12 mouse cellular contexts compared by ENCODE assay signal in the genomic region with DNA sequence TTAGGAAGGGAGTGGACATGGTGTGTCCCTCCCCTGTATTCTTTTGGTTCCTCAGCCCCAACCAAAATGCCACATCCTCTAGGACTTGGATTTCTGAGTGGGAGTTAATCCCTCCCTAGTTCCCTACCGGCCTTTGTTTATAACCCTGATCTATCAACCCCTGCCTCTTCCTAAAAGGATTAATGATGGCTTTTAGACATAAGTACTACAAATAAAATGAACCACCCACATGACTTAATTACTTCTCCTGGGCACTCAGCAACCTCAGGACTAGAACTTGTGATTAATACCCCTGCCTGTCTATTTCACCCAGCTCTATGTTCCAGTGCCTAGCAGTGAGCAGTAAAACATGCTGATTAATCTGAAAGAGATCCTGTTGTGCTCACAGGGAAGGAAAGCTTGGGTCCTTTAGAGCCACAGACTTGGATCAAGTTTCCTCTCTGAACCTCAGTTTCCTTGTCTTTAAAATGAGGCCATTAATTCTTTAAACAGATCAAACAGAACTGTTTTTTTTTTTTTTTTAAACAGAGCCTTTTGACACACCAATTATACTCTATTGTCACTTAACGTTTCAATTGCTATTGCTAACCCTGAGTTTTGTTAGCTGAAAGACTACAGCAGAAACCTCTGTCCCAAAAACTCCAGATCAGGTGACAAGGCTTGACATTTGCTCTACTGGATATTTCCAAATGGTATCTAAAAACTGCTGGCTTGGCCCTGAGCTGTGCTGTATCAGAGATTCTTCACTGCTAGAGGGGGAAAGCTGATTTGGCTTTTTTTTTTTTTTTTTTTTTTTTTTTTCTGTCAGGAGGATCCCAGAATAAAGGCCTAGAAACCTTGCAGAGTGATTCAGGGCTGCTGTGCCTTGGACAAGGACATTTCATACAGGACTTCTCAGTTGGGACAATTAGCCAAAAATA. TPM values are rescaled to one million over a fixed set of nuclear protein-coding genes. Genes with fewer than 3 reads are reported as not detected.
DNase-seq lines count a peak whose midpoint lies in the region; ATAC-seq and TF ChIP-seq lines count a peak whose summit lies in the region.
"Had no signal": no experiment of that assay in that cellular context is flagged by ENCODE, and none has a peak within 500 bp of the region (broad histone marks: within the 10 kb centered on the region; RNA-seq: fewer than 3 reads in every experiment).

No protein-coding gene starts in this region.

- H3K4me3 ChIP-seq in gastrocnemius, adult 2 months: no peak overlapping the region
- no peak overlapping the region for H3K4me3 ChIP-seq in embryonic facial prominence, embryonic 11.5 days (ENCODE audit: low read depth, low read length)
- H3K4me3 ChIP-seq in myocyte: no peak overlapping the region

- no peak for TF ChIP-seq CTCF in gastrocnemius, adult 2 months (IDR thresholded peaks at IDR 0.05)

- H3K36me3 ChIP-seq in embryonic facial prominence, embryonic 11.5 days (replicated peaks; ENCODE audit: control insufficient read depth, insufficient read depth, low read depth, low read length): no peaks in the 10 kb centered on the region
- H3K36me3 ChIP-seq in myocyte (ENCODE audit: control insufficient read depth, insufficient read depth): no peaks in the 10 kb centered on the region

- H3K4me1 ChIP-seq in embryonic facial prominence, embryonic 11.5 days (ENCODE audit: control insufficient read depth, insufficient read depth, low read length): no peaks in the 10 kb centered on the region

- peaks cover 3% of the 10 kb centered on the region for H3K79me2 ChIP-seq in myocyte (ENCODE audit: control insufficient read depth, insufficient read depth)

- no peak overlapping the region for H3K4me2 ChIP-seq in embryonic facial prominence, embryonic 11.5 days (ENCODE audit: low read depth, low read length)
- peak overlapping the region; percentile 99 for H3K4me2 ChIP-seq in myocyte (ENCODE audit: low read depth)

- WGBS in embryonic facial prominence, embryonic 11.5 days: 8% methylated on average over 2 of the region's 2 CpGs

- ATAC-seq in embryonic facial prominence, embryonic 11.5 days (replicated peaks; ENCODE audit: insufficient number of reproducible peaks, low FRiP score, low TSS enrichment, low read depth): no peak
- ATAC-seq: activated CD4-positive, CD25-positive, alpha-beta regulatory T cell, adult 4 months had no signal

- H3K27me3 ChIP-seq in embryonic facial prominence, embryonic 11.5 days (ENCODE audit: control insufficient read depth, insufficient read depth, low read length): no peaks in the 10 kb centered on the region
- no peaks in the 10 kb centered on the region for H3K27me3 ChIP-seq in myocyte (ENCODE audit: control insufficient read depth, insufficient read depth, insufficient read length)

- TF ChIP-seq POLR2A in myocyte (IDR thresholded peaks at IDR 0.05; ENCODE audit: insufficient read length, low read depth): no peak

- H3ac ChIP-seq in myocyte (ENCODE audit: control insufficient read depth, insufficient read length): no peak overlapping the region

- DNase-seq in gastrocnemius, adult 2 months: no peak
- no peak for DNase-seq in gastrocnemius, postnatal 10 days
- DNase-seq in R1 (ENCODE audit: low read depth, low spot score): peak; percentile 7
- DNase-seq in embryonic facial prominence, embryonic 11.5 days (ENCODE audit: low spot score): peak; percentile 10
- no peak for DNase-seq in cerebellum, postnatal 36 days
- no peak for DNase-seq in natural killer cell, adult 2 months (ENCODE audit: low spot score in 2 of 2)
- DNase-seq in frontal cortex, postnatal 25 days (ENCODE audit: low spot score in 2 of 2): no peak
- DNase-seq: cerebellum, postnatal 25 days; gastrocnemius, postnatal 25 days; layer of hippocampus, postnatal 36 days had no signal

- no peaks in the 10 kb centered on the region for H3K9me3 ChIP-seq in embryonic facial prominence, embryonic 11.5 days (replicated peaks; ENCODE audit: control insufficient read depth, low read length)

- peak overlapping the region; percentile 89; the same call in 1 of the 2 replicates for H3K27ac ChIP-seq in gastrocnemius, adult 2 months
- H3K27ac ChIP-seq in embryonic facial prominence, embryonic 11.5 days (replicated peaks; ENCODE audit: low read depth, low read length): no peak overlapping the region

- intact Hi-C loops in gastrocnemius, adult 2 months (cut with DNase I): no loop called here

- H3K9ac ChIP-seq in embryonic facial prominence, embryonic 11.5 days (replicated peaks; ENCODE audit: low read length): no peak overlapping the region

TF ChIP-seq in myocyte, 11 proteins besides CTCF, POLR2A, EP300 and RAD21:
- no peak for TF ChIP-seq SRF (IDR thresholded peaks at IDR 0.05; ENCODE audit: control insufficient read depth, insufficient read length, low read depth)
- no peak for TF ChIP-seq CEBPB (IDR thresholded peaks at IDR 0.05; ENCODE audit: insufficient read depth, poor library complexity, severe bottlenecking)

RNA-seq across cellular contexts. Expression of a gene that starts 2.1 kb away (rescaled TPM):
- total RNA-seq in gastrocnemius, adult 2 months (2021): 1 to 10 TPM; 2.6 to 3.8 TPM
- total RNA-seq in gastrocnemius, postnatal 10 days (2021): 10 to 100 TPM; 10.7 to 12.8 TPM
- 16.1 and 18.4 TPM in 2 replicates for polyA plus RNA-seq in embryonic facial prominence, embryonic 11.5 days (2014; fragmentation: Nextera tagmentation; extraction: Ambion mirVana)
- 2.6 TPM for polyA plus RNA-seq in myocyte (2012; fragmentation: generic; extraction: Trizol)

Comparison
In these comparisons a context has a peak if more than half of its experiments do, and no peak if none do; other contexts are left out.
1. DNase-seq: peak in R1 (single experiment) and embryonic facial prominence, embryonic 11.5 days (single experiment); none in gastrocnemius, adult 2 months (single experiment), gastrocnemius, postnatal 10 days (single experiment), cerebellum, postnatal 36 days (0 of 2), natural killer cell, adult 2 months (0 of 2) and frontal cortex, postnatal 25 days (0 of 2).